Mouse (Mus musculus): Measurements from ENCODE around the gene Nubp2. TPM values are rescaled to one million over a fixed set of nuclear protein-coding genes. Genes with fewer than 3 reads are reported as not detected.

Nubp2 gene
- polyA plus RNA-seq, 1 experiment from 2014 or later: 70.4 TPM

DNA sequence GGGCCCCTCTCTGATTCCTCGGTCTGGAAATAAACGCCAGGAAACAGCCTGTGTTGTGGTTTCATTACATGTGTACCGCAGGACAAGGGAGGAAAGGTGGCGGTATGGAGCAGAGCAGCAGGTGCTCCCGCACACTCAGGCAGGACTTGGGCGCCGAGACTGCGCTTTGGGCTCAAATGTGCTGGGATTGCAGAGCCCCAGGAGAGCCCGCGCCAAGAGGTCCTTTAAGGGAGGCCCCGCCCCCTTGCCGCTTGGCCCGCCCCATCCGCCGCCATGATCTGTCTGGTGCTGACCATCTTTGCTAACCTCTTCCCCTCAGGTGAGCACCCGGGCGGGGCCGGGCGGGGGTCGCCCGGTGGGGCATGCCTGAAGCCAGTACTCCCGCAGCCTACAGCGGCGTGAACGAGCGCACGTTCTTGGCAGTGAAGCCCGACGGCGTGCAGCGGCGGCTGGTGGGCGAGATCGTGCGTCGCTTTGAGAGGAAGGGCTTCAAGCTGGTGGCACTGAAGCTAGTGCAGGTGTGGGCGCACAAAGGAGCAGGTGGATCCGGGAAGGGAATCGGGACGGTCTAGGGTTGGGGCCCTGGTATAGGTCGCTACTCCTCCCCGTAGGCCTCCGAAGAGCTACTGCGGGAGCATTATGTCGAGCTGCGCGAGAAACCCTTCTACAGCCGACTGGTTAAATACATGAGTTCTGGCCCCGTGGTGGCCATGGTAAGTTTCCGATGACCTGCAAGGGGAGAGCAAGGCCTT lies 10.3 kb upstream of the Nubp2 start, which contains the start of gene Nme3:
TSS of gene Nme3 (plus strand) at position 260 of the 752 bp plus-strand sequence.
- H3K4me1 ChIP-seq (ENCODE audit: control insufficient read depth, insufficient read depth, low read length): peaks cover 31% of the 10 kb centered on the region
- WGBS: 2% methylated on average over 50 of the region's 50 CpGs

GRCm38 (mm10) chr17:24895571-24896240 lies 9.6 kb upstream of the Nubp2 start:
- Histone ChIP-seq H3K9ac (replicated peaks; ENCODE audit: low read length) (peak overlapping the region; percentile 82), H3K27me3 (ENCODE audit: control insufficient read depth, insufficient read depth, low read length) (no peaks in the 10 kb centered on the region), H3K4me1 (ENCODE audit: control insufficient read depth, insufficient read depth, low read length) (peaks cover 31% of the 10 kb centered on the region), H3K27ac (replicated peaks; ENCODE audit: low read depth, low read length) (peak overlapping the region; percentile 83), H3K4me2 (ENCODE audit: low read length) (peak overlapping the region; percentile 100), H3K36me3 (ENCODE audit: control insufficient read depth, insufficient read depth, low read length) (peaks cover 72% of the 10 kb centered on the region), H3K4me3 (replicated peaks; ENCODE audit: low read depth, low read length) (peak overlapping the region; percentile 83), H3K9me3 (ENCODE audit: control insufficient read depth, low read length) (no peaks in the 10 kb centered on the region)
- no peak for ATAC-seq (ENCODE audit: low FRiP score, low TSS enrichment)
- no peak for DNase-seq
- WGBS: 11% methylated on average over 23 of the region's 23 CpGs

More for the DNA sequence above, 10.3 kb upstream of the Nubp2 start, which contains the start of gene Nme3:
- Histone ChIP-seq H3K4me3 (replicated peaks; ENCODE audit: low read depth, low read length) (peak within 1 kb of the TSS; percentile 83), H3K27ac (replicated peaks; ENCODE audit: low read depth, low read length) (peak within 1 kb of the TSS; percentile 83), H3K36me3 (ENCODE audit: control insufficient read depth, insufficient read depth, low read length) (peaks cover 72% of the 10 kb centered on the region), H3K9me3 (ENCODE audit: control insufficient read depth, low read length) (no peaks in the 10 kb centered on the region), H3K9ac (replicated peaks; ENCODE audit: low read length) (peak within 1 kb of the TSS; percentile 82), H3K4me2 (ENCODE audit: low read length) (peak within 1 kb of the TSS; percentile 100), H3K27me3 (ENCODE audit: control insufficient read depth, insufficient read depth, low read length) (no peaks in the 10 kb centered on the region)
- peak; percentile 85 for DNase-seq
- peak; percentile 73 for ATAC-seq (ENCODE audit: low FRiP score, low TSS enrichment)

DNA sequence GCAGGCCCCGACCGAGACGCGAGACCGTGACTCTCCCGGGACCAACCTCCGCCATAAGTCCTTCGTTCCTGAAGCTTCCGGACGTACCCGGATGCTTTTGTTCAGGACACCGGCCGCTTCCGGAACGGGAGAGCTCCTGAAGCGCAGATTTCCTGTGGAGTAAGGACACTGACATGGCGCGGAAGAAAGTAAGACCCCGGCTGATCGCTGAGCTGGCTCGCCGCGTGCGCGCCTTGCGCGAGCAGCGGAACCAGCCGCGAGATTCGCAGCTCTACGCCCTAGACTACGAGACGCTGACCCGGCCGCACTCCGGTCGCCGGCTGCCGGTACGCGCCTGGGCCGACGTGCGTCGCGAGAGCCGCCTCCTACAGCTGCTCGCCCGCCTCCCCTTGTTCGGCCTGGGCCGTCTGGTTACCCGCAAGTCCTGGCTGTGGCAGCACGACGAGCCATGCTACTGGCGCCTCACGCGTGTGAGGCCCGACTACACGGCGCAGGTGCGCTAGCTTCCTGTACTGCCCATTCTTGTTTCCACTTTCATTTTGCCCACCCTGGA lies 8.9 kb upstream of the Nubp2 start, which contains the start of the genes Eme2 and Mrps34:
TSS of gene Eme2 (minus strand) at position 93 of the 553 bp plus-strand sequence.
TSS of gene Mrps34 (plus strand) at position 122 of the 553 bp plus-strand sequence.
- Histone ChIP-seq H3K4me1 (ENCODE audit: control insufficient read depth, insufficient read depth, low read length) (peaks cover 31% of the 10 kb centered on the region), H3K9ac (replicated peaks; ENCODE audit: low read length) (peak within 1 kb of the TSS; percentile 82), H3K9me3 (ENCODE audit: control insufficient read depth, low read length) (no peaks in the 10 kb centered on the region), H3K36me3 (ENCODE audit: control insufficient read depth, insufficient read depth, low read length) (peaks cover 72% of the 10 kb centered on the region), H3K27me3 (ENCODE audit: control insufficient read depth, insufficient read depth, low read length) (no peaks in the 10 kb centered on the region), H3K27ac (replicated peaks; ENCODE audit: low read depth, low read length) (peak within 1 kb of the TSS; percentile 83), H3K4me3 (replicated peaks; ENCODE audit: low read depth, low read length) (peak within 1 kb of the TSS; percentile 83), H3K4me2 (ENCODE audit: low read length) (peak within 1 kb of the TSS; percentile 100)
- peak; percentile 94 for DNase-seq
- WGBS: under 1% methylated on average over 62 of the region's 62 CpGs
- ATAC-seq (ENCODE audit: low FRiP score, low TSS enrichment): peak; percentile 63; the same call in 1 of the 2 replicates

GRCm38 (mm10) chr17:24894061-24894994 lies 8.2 kb upstream of the Nubp2 start:
- H3K4me3 ChIP-seq (replicated peaks; ENCODE audit: low read depth, low read length): peak overlapping the region; percentile 83
- DNase-seq (peak; percentile 37), ATAC-seq (ENCODE audit: low FRiP score, low TSS enrichment) (no peak; the same call in 1 of the 2 replicates)
- H3K27ac ChIP-seq (replicated peaks; ENCODE audit: low read depth, low read length): peak overlapping the region; percentile 83
- WGBS: 11% methylated on average over 31 of the region's 31 CpGs
- H3K4me1 ChIP-seq (ENCODE audit: control insufficient read depth, insufficient read depth, low read length): peaks cover 31% of the 10 kb centered on the region
- H3K9me3 ChIP-seq (ENCODE audit: control insufficient read depth, low read length): no peaks in the 10 kb centered on the region
- H3K36me3 ChIP-seq (ENCODE audit: control insufficient read depth, insufficient read depth, low read length): peaks cover 71% of the 10 kb centered on the region
- peak overlapping the region; percentile 100 for H3K4me2 ChIP-seq (ENCODE audit: low read length)
- H3K27me3 ChIP-seq (ENCODE audit: control insufficient read depth, insufficient read depth, low read length): no peaks in the 10 kb centered on the region
- H3K9ac ChIP-seq (replicated peaks; ENCODE audit: low read length): peak overlapping the region; percentile 82

- ATAC-seq (ENCODE audit: low FRiP score, low TSS enrichment) (no peak), DNase-seq (no peak)
- H3K36me3 ChIP-seq (ENCODE audit: control insufficient read depth, insufficient read depth, low read length): peaks cover 70% of the 10 kb centered on the region
- no peaks in the 10 kb centered on the region for H3K27me3 ChIP-seq (ENCODE audit: control insufficient read depth, insufficient read depth, low read length)
- H3K27ac ChIP-seq (replicated peaks; ENCODE audit: low read depth, low read length): no peak overlapping the region
- H3K9me3 ChIP-seq (ENCODE audit: control insufficient read depth, low read length): no peaks in the 10 kb centered on the region
- 96% methylated on average over 2 of the region's 2 CpGs for WGBS
- 0 out of 2 replicates have a peak overlapping the region, but pooled peaks have one; percentile 2 for H3K4me3 ChIP-seq (replicated peaks; ENCODE audit: low read depth, low read length)
- H3K9ac ChIP-seq (replicated peaks; ENCODE audit: low read length): no peak overlapping the region
- no peak overlapping the region for H3K4me2 ChIP-seq (ENCODE audit: low read length)
- peaks cover 31% of the 10 kb centered on the region for H3K4me1 ChIP-seq (ENCODE audit: control insufficient read depth, insufficient read depth, low read length)
Measured at GRCm38 (mm10) chr17:24893276-24893675, 7.1 kb upstream of the Nubp2 start.

- Histone ChIP-seq H3K4me1 (ENCODE audit: control insufficient read depth, insufficient read depth, low read length) (peaks cover 34% of the 10 kb centered on the region), H3K36me3 (ENCODE audit: control insufficient read depth, insufficient read depth, low read length) (peaks cover 65% of the 10 kb centered on the region), H3K27ac (replicated peaks; ENCODE audit: low read depth, low read length) (no peak overlapping the region), H3K9me3 (ENCODE audit: control insufficient read depth, low read length) (no peaks in the 10 kb centered on the region), H3K9ac (replicated peaks; ENCODE audit: low read length) (no peak overlapping the region), H3K4me2 (ENCODE audit: low read length) (no peak overlapping the region), H3K4me3 (replicated peaks; ENCODE audit: low read depth, low read length) (no peak overlapping the region), H3K27me3 (ENCODE audit: control insufficient read depth, insufficient read depth, low read length) (no peaks in the 10 kb centered on the region)
- DNase-seq (no peak), ATAC-seq (ENCODE audit: low FRiP score, low TSS enrichment) (no peak)
- WGBS: 88% methylated on average over 12 of the region's 12 CpGs
Measured at GRCm38 (mm10) chr17:24892785-24893184, 6.6 kb upstream of the Nubp2 start.

DNA sequence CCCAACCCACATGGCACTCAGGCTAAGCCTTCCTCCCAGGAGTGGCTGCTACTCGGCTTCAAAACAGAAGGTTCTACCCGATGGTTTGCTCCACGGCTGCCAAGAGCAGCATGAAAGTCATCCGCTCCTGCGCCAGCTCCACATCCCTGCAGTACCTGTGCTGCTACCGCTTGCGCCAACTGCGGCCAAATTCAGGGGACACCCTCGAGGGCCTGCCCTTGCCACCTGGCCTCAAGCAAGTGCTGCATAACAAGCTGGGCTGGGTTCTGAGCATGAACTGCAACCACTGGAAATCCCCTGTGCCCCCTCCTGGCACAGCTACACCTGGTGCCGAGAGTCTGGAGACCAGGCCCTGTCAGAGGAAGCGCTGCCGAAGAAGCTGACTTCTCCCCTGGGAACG lies 5.2 kb upstream of the Nubp2 start:
- H3K9me3 ChIP-seq (ENCODE audit: control insufficient read depth, low read length): no peaks in the 10 kb centered on the region
- no peak overlapping the region for H3K4me3 ChIP-seq (replicated peaks; ENCODE audit: low read depth, low read length)
- peaks cover 29% of the 10 kb centered on the region for H3K4me1 ChIP-seq (ENCODE audit: control insufficient read depth, insufficient read depth, low read length)
- H3K27me3 ChIP-seq (ENCODE audit: control insufficient read depth, insufficient read depth, low read length): no peaks in the 10 kb centered on the region
- H3K4me2 ChIP-seq (ENCODE audit: low read length): no peak overlapping the region
- no peak overlapping the region for H3K27ac ChIP-seq (replicated peaks; ENCODE audit: low read depth, low read length)
- no peak for ATAC-seq (ENCODE audit: low FRiP score, low TSS enrichment)
- DNase-seq: no peak
- H3K36me3 ChIP-seq (ENCODE audit: control insufficient read depth, insufficient read depth, low read length): peaks cover 57% of the 10 kb centered on the region
- H3K9ac ChIP-seq (replicated peaks; ENCODE audit: low read length): no peak overlapping the region
- WGBS: 89% methylated on average over 13 of the region's 13 CpGs

Data from midbrain, embryonic 14.5 days (tissue).